Mouse (Mus musculus): ENCODE data around the gene Arhgef25. TPM values are rescaled to one million over a fixed set of nuclear protein-coding genes. Genes with fewer than 3 reads are reported as not detected.
"Not testable (repeated sequence)": the region's sequence is repeated elsewhere in the genome, so short reads cannot be mapped to it uniquely, and the experiment has no call there.

The Arhgef25 gene
- polyA plus RNA-seq, 1 experiment from 2014 or later = 52.2 TPM

GRCm38 (mm10) chr10:127170837-127171272 is 19.0 kb downstream of the Arhgef25 start:
- H3K27ac ChIP-seq = no peak overlapping the region
- H3K9me3 ChIP-seq (replicated peaks) = no peaks in the 10 kb centered on the region
- no peak overlapping the region for H3K9ac ChIP-seq
- H3K4me1 ChIP-seq = peaks cover 14% of the 10 kb centered on the region
- H3K4me3 ChIP-seq = peak overlapping the region; percentile 23
- H3K36me3 ChIP-seq = 0 out of 2 replicates have a peak, but pooled peaks cover 6% of the 10 kb centered on the region
- peak overlapping the region; percentile 43 for H3K4me2 ChIP-seq (replicated peaks)
- 1% methylated on average over 29 of the region's 29 CpGs for WGBS
- peak; percentile 29 for ATAC-seq (ENCODE audit: low FRiP score)
- H3K27me3 ChIP-seq = peaks cover 90% of the 10 kb centered on the region

DNA sequence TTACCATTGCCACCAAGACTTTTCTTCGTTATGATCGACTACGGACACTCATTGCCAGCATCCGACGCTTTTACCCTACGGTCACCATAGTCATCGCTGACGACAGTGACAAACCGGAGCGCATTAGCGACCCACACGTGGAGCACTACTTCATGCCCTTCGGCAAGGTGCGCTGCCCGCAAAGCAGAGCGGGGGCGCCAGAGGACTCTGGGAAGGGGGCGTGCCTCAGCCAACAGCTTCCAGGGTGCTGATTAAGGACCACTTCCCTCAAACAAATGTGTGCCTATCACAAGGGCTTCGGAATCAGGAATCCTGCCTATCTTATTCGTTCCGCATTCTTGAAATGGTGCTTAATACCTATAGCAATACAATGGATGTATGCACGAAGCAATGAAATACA is 19.9 kb downstream of the Arhgef25 start:
- no peak for ATAC-seq (ENCODE audit: low FRiP score)
- Histone ChIP-seq H3K4me2 (replicated peaks) (peak overlapping the region; percentile 43), H3K27me3 (peaks cover 91% of the 10 kb centered on the region), H3K27ac (no peak overlapping the region), H3K36me3 (0 out of 2 replicates have a peak, but pooled peaks cover 6% of the 10 kb centered on the region), H3K9ac (no peak overlapping the region), H3K4me1 (peaks cover 16% of the 10 kb centered on the region), H3K4me3 (peak overlapping the region; percentile 23; the same call in 1 of the 2 replicates), H3K9me3 (replicated peaks) (no peaks in the 10 kb centered on the region)
- 2% methylated on average over 22 of the region's 22 CpGs for WGBS

- H3K9me3 ChIP-seq (replicated peaks) = no peaks in the 10 kb centered on the region
- peak overlapping the region; percentile 6; the same call in 1 of the 2 replicates for H3K4me3 ChIP-seq
- H3K27me3 ChIP-seq = peaks cover 76% of the 10 kb centered on the region
- H3K9ac ChIP-seq = no peak overlapping the region
- ATAC-seq (ENCODE audit: low FRiP score) = no peak
- no peaks in the 10 kb centered on the region for H3K36me3 ChIP-seq
- WGBS = 46% methylated on average over 10 of the region's 10 CpGs
- no peak overlapping the region for H3K27ac ChIP-seq
- no peak overlapping the region for H3K4me2 ChIP-seq (replicated peaks)
- peaks cover 16% of the 10 kb centered on the region for H3K4me1 ChIP-seq
Observed at GRCm38 (mm10) chr10:127167614-127168192, 22.2 kb downstream of the Arhgef25 start.

GRCm38 (mm10) chr10:127166771-127167613 is 22.9 kb downstream of the Arhgef25 start:
- H3K9me3 ChIP-seq (replicated peaks) = no peaks in the 10 kb centered on the region
- peak overlapping the region; percentile 68 for H3K4me3 ChIP-seq
- ATAC-seq (ENCODE audit: low FRiP score) = no peak
- H3K27ac ChIP-seq = peak overlapping the region; percentile 86; the same call in 1 of the 2 replicates
- H3K9ac ChIP-seq = peak overlapping the region; percentile 87
- H3K36me3 ChIP-seq = no peaks in the 10 kb centered on the region
- peaks cover 71% of the 10 kb centered on the region for H3K27me3 ChIP-seq
- WGBS = 20% methylated on average over 15 of the region's 15 CpGs
- H3K4me1 ChIP-seq = peaks cover 16% of the 10 kb centered on the region
- peak overlapping the region; percentile 99 for H3K4me2 ChIP-seq (replicated peaks)

DNA sequence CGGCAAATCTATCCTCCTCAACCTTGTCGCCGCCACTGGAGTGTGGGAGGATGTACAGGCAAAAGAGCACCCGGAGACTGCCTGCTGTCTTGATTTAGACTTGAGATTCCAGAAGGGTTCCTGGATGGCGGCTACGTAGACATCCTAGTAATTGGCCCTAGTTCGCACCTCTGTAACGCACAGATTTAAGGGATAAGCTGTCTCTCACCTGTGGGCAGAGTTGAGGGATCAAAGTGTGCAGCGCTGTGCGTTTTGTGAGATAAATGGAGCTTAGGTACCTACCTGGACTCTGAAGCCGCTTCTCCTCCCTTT is 23.5 kb downstream of the Arhgef25 start:
- peak overlapping the region; percentile 86 for H3K27ac ChIP-seq
- H3K4me2 ChIP-seq (replicated peaks) = peak overlapping the region; percentile 99
- H3K4me1 ChIP-seq = peaks cover 16% of the 10 kb centered on the region
- no peaks in the 10 kb centered on the region for H3K9me3 ChIP-seq (replicated peaks)
- H3K4me3 ChIP-seq = peak overlapping the region; percentile 68
- peak overlapping the region; percentile 87 for H3K9ac ChIP-seq
- ATAC-seq (ENCODE audit: low FRiP score) = no peak; the same call in 1 of the 2 replicates
- 2% methylated on average over 11 of the region's 11 CpGs for WGBS
- H3K36me3 ChIP-seq = no peaks in the 10 kb centered on the region
- H3K27me3 ChIP-seq = peaks cover 65% of the 10 kb centered on the region

DNA sequence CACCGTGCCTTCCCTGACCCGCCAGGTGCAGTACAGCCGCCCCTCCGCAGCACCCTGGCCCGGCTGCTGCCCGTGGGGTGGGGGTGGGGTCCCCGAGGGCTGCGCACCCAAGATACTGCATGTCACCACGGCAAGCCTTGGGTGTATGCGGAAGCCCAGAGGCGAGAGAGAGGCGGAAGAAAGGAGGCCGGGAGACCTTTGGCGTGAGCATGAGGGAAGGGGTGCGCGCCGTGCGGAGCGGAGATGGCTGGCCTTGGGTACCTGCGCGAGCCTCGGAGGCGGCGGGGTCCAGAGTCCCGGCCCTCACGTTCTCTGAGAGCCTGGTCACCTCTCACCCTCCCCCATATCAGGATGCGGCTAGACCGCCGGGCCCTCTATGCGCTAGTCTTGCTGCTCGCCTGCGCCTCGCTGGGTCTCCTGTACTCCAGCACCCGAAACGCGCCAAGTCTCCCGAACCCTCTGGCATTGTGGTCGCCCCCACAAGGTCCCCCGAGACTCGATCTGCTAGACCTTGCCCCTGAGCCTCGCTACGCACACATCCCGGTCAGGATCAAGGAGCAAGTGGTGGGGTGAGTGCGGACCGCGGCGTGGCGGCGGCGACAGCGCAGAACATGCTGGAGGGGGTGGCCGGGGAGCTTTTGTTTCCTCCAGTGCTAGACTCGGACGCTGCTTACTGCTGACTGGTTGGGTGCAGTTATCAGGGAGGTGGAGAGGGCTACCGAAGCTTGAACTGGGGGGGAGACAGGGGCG is 24.1 kb downstream of the Arhgef25 start:
- Histone ChIP-seq H3K9ac (peak overlapping the region; percentile 87), H3K9me3 (replicated peaks) (no peaks in the 10 kb centered on the region), H3K36me3 (no peaks in the 10 kb centered on the region), H3K4me2 (replicated peaks) (peak overlapping the region; percentile 99), H3K4me1 (peaks cover 16% of the 10 kb centered on the region), H3K27ac (peak overlapping the region; percentile 86), H3K27me3 (peaks cover 60% of the 10 kb centered on the region), H3K4me3 (peak overlapping the region; percentile 68)
- ATAC-seq (ENCODE audit: low FRiP score) = peak; percentile 59
- 1% methylated on average over 56 of the region's 56 CpGs for WGBS

DNA sequence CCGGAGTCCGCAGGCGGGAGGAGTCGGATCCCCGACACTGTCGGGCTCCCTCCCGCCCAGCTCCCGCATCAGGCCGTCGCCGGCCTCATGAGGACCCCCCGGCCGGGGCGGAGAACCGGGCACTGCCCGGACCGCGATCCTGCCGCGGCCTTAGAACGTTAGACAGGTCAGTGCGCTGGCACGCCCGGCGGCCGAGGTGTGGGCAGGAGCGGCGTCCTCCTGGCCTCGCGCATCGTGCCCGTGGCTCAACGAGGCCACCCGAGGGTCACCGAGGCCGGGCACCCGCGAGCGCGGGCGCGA is 24.6 kb downstream of the Arhgef25 start:
- peaks cover 16% of the 10 kb centered on the region for H3K4me1 ChIP-seq
- H3K4me3 ChIP-seq = peak overlapping the region; percentile 68
- no peaks in the 10 kb centered on the region for H3K36me3 ChIP-seq
- peak overlapping the region; percentile 86 for H3K27ac ChIP-seq
- H3K4me2 ChIP-seq (replicated peaks) = peak overlapping the region; percentile 99
- ATAC-seq (ENCODE audit: low FRiP score) = peak; percentile 68
- under 1% methylated on average over 34 of the region's 42 CpGs for WGBS
- H3K27me3 ChIP-seq = peaks cover 55% of the 10 kb centered on the region
- H3K9me3 ChIP-seq (replicated peaks) = no peaks in the 10 kb centered on the region
- peak overlapping the region; percentile 87 for H3K9ac ChIP-seq

DNA sequence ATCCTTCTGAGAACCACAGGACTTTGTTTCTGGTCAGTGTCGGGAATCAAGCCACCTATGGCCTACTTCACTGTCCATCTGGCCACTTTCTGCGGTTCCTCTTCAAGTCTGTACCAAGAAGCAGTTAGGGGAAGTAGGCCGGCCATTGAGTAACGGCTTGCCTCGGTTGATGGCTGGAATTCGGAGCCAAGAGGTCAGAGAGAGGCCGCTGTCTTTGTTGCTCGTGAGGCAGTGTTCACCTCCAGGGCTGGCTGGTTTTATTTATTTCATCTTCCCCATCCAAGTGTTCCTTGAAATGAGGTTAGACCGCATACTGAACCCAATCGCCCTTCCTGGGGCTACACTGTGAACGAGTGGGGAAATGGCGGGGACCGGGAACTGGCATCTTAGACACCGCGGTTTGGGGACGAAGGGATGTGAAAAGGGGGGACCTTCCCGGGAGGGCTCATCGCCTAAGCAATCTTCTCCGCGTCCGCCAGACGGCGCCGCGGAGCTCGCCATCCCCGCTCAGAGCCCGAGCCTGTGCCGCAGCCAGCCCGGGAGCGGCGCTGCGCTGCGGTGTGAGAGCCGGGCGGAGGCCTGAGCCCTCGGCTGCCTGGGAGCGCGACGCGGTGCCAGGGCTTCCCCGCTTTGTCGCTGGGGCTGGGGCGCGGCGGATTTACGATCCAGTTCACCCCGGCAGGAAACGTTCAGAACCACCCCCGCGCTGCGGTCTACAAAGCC is 25.1 kb downstream of the Arhgef25 start, which contains the start of gene B4galnt1:
Gene B4galnt1, plus strand, starts transcription at position 595 of the 723 bp plus-strand sequence.
- Histone ChIP-seq H3K4me2 (replicated peaks) (peak within 1 kb of the TSS; percentile 99), H3K36me3 (no peaks in the 10 kb centered on the region), H3K4me3 (peak within 1 kb of the TSS; percentile 68), H3K4me1 (peaks cover 12% of the 10 kb centered on the region), H3K9ac (peak within 1 kb of the TSS; percentile 87), H3K27ac (peak within 1 kb of the TSS; percentile 86), H3K9me3 (replicated peaks) (no peaks in the 10 kb centered on the region), H3K27me3 (peaks cover 49% of the 10 kb centered on the region)
- ATAC-seq (ENCODE audit: low FRiP score) = peak; percentile 92
- WGBS = 2% methylated on average over 51 of the region's 52 CpGs

DNA sequence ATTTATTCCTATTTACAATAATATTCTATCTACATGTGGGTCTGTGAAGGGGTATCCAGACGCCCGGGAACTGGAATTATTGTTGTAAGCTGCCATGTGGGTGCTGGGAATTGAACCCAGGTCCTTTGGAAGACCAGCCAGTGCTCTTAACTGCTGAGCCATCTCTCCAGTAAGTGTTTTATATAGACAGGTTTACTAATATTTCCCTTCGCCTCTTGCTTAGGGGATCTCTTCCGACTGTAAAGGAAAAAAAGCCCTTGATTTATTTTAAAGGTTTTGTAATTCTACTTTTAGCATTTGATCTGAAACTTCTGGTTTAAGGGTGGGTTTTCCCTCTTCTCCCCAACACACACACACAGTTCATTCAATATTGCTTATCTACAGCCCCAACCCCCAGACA is 25.7 kb downstream of the Arhgef25 start:
- peaks cover 9% of the 10 kb centered on the region; the same call in 1 of the 2 replicates for H3K4me1 ChIP-seq
- no peaks in the 10 kb centered on the region for H3K9me3 ChIP-seq (replicated peaks)
- ATAC-seq (ENCODE audit: low FRiP score) = no peak
- no peaks in the 10 kb centered on the region for H3K36me3 ChIP-seq
- 92% methylated on average over 4 of the region's 4 CpGs for WGBS
- no peak overlapping the region for H3K27ac ChIP-seq
- no peak overlapping the region for H3K4me3 ChIP-seq
- no peak overlapping the region for H3K4me2 ChIP-seq (replicated peaks)
- H3K27me3 ChIP-seq = peaks cover 43% of the 10 kb centered on the region
- H3K9ac ChIP-seq = peak overlapping the region; percentile 87; the same call in 1 of the 2 replicates

DNA sequence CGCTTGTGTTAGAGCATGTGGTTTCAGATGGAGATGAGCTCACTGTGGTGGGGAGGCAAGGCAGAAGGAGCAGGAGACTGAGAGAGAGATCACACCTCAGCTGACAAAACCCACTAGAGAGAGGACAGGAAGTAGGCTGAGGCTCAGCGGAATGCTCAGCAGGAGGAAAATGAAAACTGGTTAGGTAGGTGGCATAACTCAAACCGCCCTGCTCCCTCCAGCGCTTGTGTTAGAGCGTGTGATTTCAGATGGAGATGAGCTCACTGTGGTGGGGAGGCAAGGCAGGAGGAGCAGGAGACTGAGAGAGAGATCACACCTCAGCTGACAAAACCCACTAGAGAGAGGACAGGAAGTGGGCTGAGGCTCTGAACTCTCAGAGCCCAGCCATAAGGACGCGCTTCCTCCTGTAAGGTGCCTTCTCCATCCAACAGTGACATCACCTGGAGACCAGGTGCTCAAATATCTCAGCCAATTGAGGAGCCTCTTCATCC is 27.1 kb downstream of the Arhgef25 start:
- not testable (repeated sequence) for H3K9ac ChIP-seq; H3K27ac ChIP-seq; H3K4me2 ChIP-seq (replicated peaks); H3K36me3 ChIP-seq; H3K9me3 ChIP-seq (replicated peaks); H3K4me3 ChIP-seq; ATAC-seq (ENCODE audit: low FRiP score); H3K4me1 ChIP-seq
- 57% methylated on average over 7 of the region's 7 CpGs for WGBS
- H3K27me3 ChIP-seq = peaks cover 30% of the 10 kb centered on the region

DNA sequence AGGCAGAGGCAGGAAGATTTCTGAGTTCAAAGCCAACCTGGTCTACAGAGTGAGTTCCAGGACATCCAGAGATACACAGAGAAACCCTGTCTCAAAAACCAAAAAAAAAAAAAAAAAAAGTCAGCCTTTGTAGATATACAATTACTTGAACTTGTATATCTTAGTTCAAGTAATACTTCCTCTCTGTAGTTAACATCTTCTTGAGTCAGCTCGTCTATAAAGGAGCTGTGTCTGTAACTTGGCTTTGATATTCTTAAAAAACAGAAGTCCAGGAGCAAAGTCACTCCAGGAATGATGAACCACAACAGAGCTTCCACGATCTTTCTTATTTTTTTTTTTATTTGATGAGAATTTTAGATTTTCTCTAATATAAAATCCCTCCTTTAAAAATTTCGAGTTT is 29.2 kb downstream of the Arhgef25 start:
- ATAC-seq (ENCODE audit: low FRiP score) = no peak
- H3K27me3 ChIP-seq = peaks cover 9% of the 10 kb centered on the region
- no peak overlapping the region for H3K9ac ChIP-seq
- no peak overlapping the region for H3K4me2 ChIP-seq (replicated peaks)
- H3K4me3 ChIP-seq = no peak overlapping the region
- H3K36me3 ChIP-seq = no peaks in the 10 kb centered on the region
- 69% methylated on average over 3 of the region's 3 CpGs for WGBS
- H3K4me1 ChIP-seq = 0 out of 2 replicates have a peak, but pooled peaks cover 3% of the 10 kb centered on the region
- no peaks in the 10 kb centered on the region for H3K9me3 ChIP-seq (replicated peaks)
- no peak overlapping the region for H3K27ac ChIP-seq

All from hindbrain, embryonic 12.5 days (tissue).